Mouse (Mus musculus) bone marrow, adult 2 months (tissue): Measurements from ENCODE around the gene Fbxw21.

ENCODE experiments used
- CTCF ChIP-seq: fragments of 200-500 bp; IDR thresholded peaks from 2 replicates; pipeline ENCODE4 v1.5.1; 2011; ENCODE audit warnings: low read length, control low read depth; ENCODE audit not compliant: control insufficient read depth, insufficient read depth
- POLR2A ChIP-seq: fragments of 200-500 bp; IDR thresholded peaks from 2 replicates; pipeline ENCODE4 v1.6.1; 2011; ENCODE audit warnings: low read depth, mild to moderate bottlenecking, control low read depth, low read length, borderline replicate concordance; ENCODE audit not compliant: control insufficient read depth

DNA sequence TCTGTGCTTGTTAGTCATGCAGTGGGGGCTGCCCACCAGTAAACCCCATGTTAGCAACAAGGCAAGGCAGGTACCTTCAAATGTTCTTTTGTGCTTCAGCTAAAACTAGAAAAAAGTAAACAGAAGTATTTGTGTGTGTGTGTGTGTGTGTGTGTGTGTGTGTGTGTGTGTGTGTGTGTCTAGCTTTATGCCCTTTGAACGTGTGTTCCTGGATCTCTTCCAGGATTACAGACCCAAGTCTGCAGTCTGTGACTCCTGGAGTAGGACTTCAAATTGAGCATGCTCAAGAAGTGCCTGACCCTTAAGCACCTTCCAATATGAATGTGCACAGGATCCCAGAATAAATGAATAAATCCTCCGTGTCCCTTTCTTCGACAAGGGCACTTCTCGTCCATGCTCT lies 34.8 kb downstream of the Fbxw21 start:
- no peak for TF ChIP-seq CTCF
- TF ChIP-seq POLR2A = no peak
